Mouse (Mus musculus) thymus, postnatal 14 days (tissue): ENCODE measurements around the gene 4930469K13Rik.

ENCODE experiments used
- DNase-seq: peaks from one replicate; pipeline ENCODE4 v3.0.0; 2021

Gene 4930469K13Rik

GRCm38 (mm10) chr11:33932386-33933111 lies 165.8 kb downstream of the 4930469K13Rik start:
- peak; percentile 36 for DNase-seq

GRCm38 (mm10) chr11:33931836-33932385 lies 166.4 kb downstream of the 4930469K13Rik start:
- peak; percentile 84 for DNase-seq

- no peak for DNase-seq
Observed at GRCm38 (mm10) chr11:33929412-33929811, 168.9 kb downstream of the 4930469K13Rik start.

- peak; percentile 70 for DNase-seq
Observed at GRCm38 (mm10) chr11:33928658-33929057, 169.7 kb downstream of the 4930469K13Rik start.

GRCm38 (mm10) chr11:33927836-33928235 lies 170.5 kb downstream of the 4930469K13Rik start:
- no peak for DNase-seq

- DNase-seq = no peak
Observed at GRCm38 (mm10) chr11:33927321-33927720, 171.0 kb downstream of the 4930469K13Rik start.

- no peak for DNase-seq
Observed at GRCm38 (mm10) chr11:33926551-33926950, 171.8 kb downstream of the 4930469K13Rik start.

- DNase-seq = no peak
Observed at GRCm38 (mm10) chr11:33925778-33926177, 172.6 kb downstream of the 4930469K13Rik start.
